Mouse (Mus musculus): ENCODE results near the gene Wt1. TPM values are rescaled to one million over a fixed set of nuclear protein-coding genes. Genes with fewer than 3 reads are reported as not detected.

The Wt1 gene
- total RNA-seq, 2 experiments from 2014 or later = 0.24 TPM; not detected in 1

DNA sequence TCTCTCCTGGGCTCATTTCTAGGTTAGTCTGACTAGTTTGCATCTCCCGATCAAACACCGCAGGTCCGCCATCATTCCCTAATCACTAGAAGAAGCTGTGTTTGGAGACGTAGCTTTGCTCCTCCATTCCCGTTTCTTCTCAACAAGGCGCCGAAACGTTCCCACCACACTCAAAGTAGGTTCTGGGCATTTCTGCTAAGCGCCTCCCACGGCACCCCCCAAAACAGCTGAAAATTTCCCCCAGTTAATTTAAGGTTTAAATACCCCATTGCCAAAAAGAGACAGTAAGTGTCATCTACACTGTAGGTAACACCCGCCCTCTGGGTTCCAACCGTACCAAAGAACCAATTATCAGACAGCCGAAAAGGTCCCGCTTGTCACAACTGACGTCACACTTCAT is 688 bp upstream of the Wt1 start:
- DNase-seq (ENCODE audit: low spot score in 2 of 2) = no peak

- DNase-seq (ENCODE audit: low spot score in 2 of 2) = no peak
Measured at GRCm38 (mm10) chr2:105126691-105127530, 582 bp downstream of the Wt1 start.

- DNase-seq (ENCODE audit: low spot score in 2 of 2) = no peak
Measured at GRCm38 (mm10) chr2:105127531-105128480, 1.5 kb downstream of the Wt1 start.

DNA sequence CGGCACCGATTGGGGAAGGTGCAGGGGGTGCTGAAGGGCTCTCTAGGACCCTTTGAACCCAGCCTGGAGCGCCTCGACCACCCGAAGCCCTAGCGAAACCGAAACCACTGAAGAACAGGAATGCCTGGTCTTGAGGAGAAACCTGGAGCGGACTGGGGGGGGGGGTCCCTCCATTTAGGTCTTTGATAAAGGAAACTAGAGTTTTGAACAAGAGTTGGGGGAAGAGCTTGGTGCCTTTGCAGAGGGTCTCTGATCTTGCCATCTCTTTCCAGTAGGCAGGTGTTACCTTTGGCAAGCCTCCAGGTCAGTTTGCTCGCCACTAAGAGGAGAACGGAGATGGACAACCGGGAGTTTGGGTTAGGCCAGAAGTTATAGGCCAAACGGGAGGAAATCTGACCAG is 2.2 kb downstream of the Wt1 start:
- no peak for DNase-seq (ENCODE audit: low spot score in 2 of 2)

- no peak for DNase-seq (ENCODE audit: low spot score in 2 of 2)
Measured at GRCm38 (mm10) chr2:105130351-105131060, 4.2 kb downstream of the Wt1 start.

DNA sequence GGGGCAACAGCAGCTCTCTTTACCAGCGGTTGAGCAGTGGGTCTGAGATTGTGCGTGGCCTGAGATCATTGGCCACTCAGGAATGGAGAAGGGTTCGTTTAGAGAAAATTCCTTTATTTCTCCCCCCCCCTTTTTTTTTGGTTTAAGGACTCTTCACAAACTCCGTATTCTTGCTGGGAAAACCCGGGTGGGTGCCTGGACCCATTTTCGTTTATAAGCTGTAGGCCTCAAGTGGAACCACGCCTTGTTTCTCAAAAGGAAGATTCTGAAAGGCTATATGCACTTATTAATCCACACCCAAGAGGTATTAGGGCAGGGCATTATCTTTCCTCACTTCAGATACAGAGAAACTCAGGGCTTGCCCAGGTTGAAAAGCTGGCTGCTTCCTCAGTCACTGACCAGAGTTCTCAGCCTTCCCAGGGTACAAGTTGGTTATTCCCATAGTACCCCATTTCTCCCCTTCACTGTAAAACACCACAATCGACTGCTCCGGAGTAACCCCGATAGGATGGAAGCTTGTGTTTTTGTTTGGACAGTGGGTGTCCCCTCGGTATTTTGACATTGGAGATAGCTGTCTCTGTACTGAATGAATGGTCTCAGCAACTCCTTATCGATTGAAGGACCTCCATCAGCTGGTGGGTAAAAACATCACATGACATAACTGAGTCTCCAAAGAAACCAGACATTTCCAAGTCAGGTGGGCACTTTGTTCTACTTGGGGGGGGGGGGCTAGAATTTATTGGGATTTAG is 4.9 kb downstream of the Wt1 start:
- no peak for DNase-seq (ENCODE audit: low spot score in 2 of 2)

DNA sequence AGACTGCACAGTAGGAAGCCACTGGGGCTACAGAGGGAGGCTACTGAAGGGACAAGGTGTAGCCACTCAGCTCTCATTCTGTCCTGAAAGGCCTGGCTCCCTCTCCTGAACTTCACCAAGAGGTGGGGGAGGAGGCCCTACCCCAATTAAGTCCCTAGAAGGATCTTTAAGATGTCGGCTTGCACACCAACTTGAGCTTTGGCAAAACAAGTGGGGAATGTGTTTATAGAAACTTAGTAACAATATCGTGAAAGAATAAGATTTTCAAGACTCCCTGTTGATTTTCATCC is 5.4 kb downstream of the Wt1 start:
- no peak for DNase-seq (ENCODE audit: low spot score in 2 of 2)

- no peak for DNase-seq (ENCODE audit: low spot score in 2 of 2)
Measured at GRCm38 (mm10) chr2:105132300-105132699, 6.0 kb downstream of the Wt1 start.

DNA sequence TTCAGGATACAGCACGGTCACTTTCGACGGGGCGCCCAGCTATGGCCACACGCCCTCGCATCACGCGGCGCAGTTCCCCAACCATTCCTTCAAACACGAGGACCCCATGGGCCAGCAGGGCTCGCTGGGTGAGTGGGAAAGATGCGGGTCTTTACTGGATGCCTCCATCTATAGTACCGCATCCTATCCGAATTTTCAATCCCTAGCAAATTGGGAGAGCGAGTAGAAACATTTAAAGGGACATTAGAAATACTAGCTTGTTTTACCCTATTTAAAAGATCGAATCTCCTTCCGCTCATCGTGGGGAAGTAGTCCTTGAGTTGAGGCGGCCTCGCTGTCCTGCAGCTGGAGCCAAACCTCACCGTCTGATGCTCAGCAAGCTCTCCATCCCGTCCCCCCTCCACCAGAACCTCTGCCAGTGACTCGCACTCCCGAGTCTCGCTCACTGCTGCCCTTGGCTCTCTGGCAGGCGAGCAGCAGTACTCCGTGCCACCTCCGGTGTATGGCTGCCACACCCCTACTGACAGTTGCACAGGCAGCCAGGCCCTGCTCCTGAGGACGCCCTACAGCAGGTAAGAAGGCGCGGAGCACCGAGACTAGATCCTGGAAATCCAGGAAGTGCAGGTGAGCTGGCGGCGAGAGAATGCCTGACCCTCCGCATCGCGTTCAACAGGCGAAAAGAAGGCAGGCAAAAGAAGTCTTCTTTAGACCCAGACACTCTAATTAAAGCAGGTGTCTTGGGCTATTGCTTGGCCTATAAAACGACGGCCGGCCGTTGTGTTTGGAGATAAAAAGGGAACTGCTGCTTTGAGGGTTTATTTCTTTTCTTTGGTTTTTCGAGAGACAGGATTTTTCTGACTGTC is 6.8 kb downstream of the Wt1 start:
- no peak for DNase-seq (ENCODE audit: low spot score in 2 of 2)

DNA sequence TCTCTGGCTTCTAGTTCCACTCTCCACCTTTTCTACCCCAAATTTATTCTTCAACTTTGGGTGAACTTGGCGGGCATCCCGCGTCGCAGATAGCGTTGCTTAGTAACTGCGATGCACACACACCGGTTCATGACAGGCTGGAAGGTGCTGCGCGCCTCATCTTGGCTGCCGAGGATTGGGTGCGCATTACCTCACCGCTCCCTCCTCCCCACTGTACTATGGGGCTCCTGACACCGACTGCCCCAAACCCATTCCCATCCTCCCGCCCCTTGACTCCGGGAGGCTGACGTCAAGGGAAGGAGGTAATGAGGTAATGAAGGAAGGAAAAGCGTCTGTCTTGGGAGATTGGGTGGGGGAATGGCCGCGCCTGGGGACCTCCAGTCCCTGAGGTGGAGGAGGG is 8.0 kb downstream of the Wt1 start:
- no peak for DNase-seq (ENCODE audit: low spot score in 2 of 2)

DNA sequence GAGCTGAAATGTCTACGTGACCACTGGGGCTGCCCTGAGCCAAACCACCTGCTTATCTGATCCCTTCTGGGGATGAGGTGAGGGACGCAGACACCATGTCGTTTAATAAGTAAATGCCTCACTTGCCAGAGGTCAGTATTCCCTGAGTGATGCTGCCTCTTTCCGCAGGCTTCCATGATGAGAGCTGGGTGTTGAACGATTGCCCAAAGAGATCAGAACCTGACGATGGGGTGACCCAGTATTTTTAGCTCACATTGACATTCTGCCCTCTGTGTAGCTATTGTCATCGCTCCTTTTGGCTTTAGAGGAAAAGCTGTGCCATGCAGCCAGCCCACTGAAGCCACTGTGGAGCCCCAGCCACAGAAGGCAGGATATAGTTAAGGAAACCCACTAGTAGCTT is 13.1 kb downstream of the Wt1 start:
- no peak for DNase-seq (ENCODE audit: low spot score in 2 of 2)

DNA sequence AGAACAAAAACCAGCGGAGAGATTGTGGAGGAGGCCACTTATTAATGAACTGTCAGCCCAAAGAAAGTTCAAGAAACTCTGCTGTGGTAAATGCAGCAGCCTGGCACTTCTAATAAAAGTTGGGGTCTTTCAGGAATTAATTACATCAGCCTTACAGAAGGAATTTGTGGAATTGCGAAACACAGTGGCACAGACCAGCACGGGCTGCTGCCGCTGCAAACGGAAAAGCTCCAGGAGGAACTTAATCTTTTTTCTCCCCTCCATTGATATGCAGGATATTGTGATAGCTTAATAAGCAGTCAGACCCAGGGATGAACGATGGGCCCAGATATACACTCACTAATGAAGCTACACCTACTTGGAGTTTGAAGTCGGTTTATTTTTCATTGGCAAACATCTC is 15.0 kb downstream of the Wt1 start:
- DNase-seq (ENCODE audit: low spot score in 2 of 2) = no peak

DNA sequence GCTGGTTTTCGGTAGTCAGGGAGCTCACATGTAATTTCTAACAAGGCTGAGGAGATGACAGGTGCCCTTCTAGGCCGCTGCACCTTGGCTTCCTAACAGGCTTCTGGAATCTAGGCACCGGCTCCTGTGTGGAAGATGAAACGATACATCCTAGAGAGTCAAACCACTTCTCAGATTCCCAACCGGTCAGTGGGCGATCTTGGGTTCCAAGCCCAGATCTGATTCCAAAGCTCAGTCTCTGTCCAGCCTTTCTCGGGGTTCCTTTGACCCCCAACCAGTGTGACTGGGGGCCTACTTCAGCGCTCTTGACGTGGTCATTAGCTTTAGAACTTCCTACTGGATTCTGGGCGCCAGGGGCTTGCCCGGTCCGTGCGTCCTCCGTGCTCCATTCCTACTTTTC is 17.4 kb downstream of the Wt1 start:
- no peak for DNase-seq (ENCODE audit: low spot score in 2 of 2)

DNA sequence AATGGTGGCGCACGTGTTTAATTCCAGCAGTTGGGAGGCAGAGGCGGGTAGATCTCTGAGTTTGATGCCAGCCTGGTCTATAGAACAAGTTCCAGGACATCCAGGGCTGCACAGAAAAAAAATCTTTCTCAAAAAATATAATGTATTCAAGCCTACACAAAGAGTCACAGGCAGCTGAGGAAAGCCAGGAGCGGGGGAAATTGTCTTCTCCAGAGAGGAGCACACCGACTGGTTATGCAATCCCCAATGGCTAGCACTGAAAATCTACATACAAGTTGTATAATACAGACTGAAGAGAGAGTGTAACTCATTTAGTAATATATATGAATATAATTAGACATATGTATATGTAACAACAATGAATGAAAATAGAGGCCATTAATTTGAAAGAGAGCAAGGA is 25.2 kb downstream of the Wt1 start:
- no peak for DNase-seq (ENCODE audit: low spot score in 2 of 2)

- no peak for DNase-seq (ENCODE audit: low spot score in 2 of 2)
Measured at GRCm38 (mm10) chr2:105153046-105153445, 26.7 kb downstream of the Wt1 start.

DNA sequence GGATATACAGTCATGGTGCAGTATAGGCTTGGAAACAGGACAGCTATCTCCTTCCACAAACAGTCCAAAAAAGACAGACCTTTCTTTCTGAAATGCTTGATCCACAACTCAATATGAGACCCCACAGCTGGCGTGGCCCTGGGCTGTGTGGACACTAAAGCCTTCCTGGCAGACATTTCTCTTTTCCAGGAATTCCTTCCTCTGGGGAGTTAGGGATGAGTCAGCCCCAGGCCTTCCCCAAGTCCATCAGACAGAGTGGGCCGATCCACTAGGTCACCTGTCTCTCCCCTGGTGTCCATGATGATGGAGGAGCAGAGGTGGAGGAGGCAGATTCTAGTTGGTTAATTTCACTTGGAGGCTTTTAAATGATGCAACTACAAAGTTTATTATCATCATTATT is 34.6 kb downstream of the Wt1 start:
- no peak for DNase-seq (ENCODE audit: low spot score in 2 of 2)

DNA sequence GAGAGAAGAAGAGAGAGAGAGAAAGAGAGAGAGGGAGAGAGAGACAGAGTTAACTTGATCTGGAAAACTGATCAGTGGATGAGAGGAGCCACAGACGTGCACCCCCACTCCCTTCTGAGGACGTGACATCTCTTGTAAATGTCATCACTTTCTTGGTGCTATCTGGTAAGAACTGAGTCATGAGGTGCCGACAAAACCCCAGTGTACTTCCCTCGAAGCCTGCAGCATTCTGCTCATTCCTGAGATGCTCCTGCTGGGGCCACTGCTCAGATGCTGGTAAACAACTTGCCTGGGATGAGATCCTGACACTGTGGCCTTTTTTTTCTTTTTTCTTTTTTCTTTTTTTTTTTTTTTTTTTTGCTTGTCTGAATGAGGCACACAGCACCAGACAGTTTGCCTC is 36.4 kb downstream of the Wt1 start:
- DNase-seq (ENCODE audit: low spot score in 2 of 2) = no peak

- no peak for DNase-seq (ENCODE audit: low spot score in 2 of 2)
Measured at GRCm38 (mm10) chr2:105168137-105168536, 41.8 kb downstream of the Wt1 start.

GRCm38 (mm10) chr2:105174254-105174653 is 47.9 kb downstream of the Wt1 start:
- no peak for DNase-seq (ENCODE audit: low spot score in 2 of 2)

DNA sequence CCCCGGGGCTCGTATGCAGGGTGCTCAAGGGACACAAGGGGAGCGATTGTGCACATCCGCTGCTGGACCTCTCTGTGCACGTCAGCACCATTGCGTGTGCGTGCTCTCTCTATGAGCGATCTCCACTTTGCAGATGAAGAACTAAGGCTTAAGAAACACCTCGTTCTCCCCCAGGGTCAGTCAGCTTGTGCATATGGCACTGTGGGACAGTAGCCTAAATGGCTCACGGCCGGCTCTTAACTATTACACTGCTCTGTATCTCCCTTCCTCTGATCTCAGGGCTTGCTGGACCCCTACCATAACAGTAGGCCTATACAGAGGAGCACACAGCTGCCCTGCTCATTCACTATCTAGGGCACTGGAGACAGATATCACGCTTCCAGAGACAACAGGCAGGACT is 52.5 kb downstream of the Wt1 start:
- no peak for DNase-seq (ENCODE audit: low spot score in 2 of 2)
